Mouse (Mus musculus) lung, adult 2 months (tissue): ENCODE measurements around the gene Stx2. TPM values are rescaled to one million over a fixed set of nuclear protein-coding genes. Genes with fewer than 3 reads are reported as not detected.
"Not testable (repeated sequence)": the region's sequence is repeated elsewhere in the genome, so short reads cannot be mapped to it uniquely, and the experiment has no call there.

ENCODE experiments used
- DNase-seq: peaks from one replicate; pipeline ENCODE4 v3.0.0; 2022
- H3K4me1 ChIP-seq: fragments of 200-500 bp; 2 replicates; pipeline ENCODE4 v1.6.1; 2011; ENCODE audit warnings: low read length; ENCODE audit not compliant: control insufficient read depth, insufficient read depth
- H3K4me3 ChIP-seq: fragments of 200-500 bp; replicated peaks from 2 replicates; pipeline ENCODE3; 2011; ENCODE audit warnings: low read depth, mild to moderate bottlenecking, control low read depth, low read length; ENCODE audit errors: extremely low read depth
- CTCF ChIP-seq: fragments of 200-500 bp; IDR thresholded peaks from 2 replicates; pipeline ENCODE4 v1.5.1; 2011; ENCODE audit warnings: mild to moderate bottlenecking, low read length, control low read depth; ENCODE audit not compliant: insufficient read depth
- POLR2A ChIP-seq: fragments of 200-500 bp; IDR thresholded peaks from 2 replicates; pipeline ENCODE4 v1.6.1; 2011; ENCODE audit warnings: low read depth, mild to moderate bottlenecking, control low read depth, low read length, borderline replicate concordance; ENCODE audit errors: extremely low read depth
- WGBS: fragments of 180-500 bp; shearing (Covaris S2); methylation state at CpG from one replicate; pipeline ENCODE4 v1.1.7; 2018; 5-methylcytosine and 5-hydroxymethylcytosine counted together
- polyA plus RNA-seq: library from polyadenylated mRNA; depleted of rRNA; stranded (reverse); fragments of >200 nt; gene quantifications from 2 replicates; pipeline ENCODE4 v1.2.3, GENCODE M21; 2012

Gene Stx2
- polyA plus RNA-seq, 1 experiment, result 26.9 TPM

- Histone ChIP-seq H3K4me1 (peaks cover 4% of the 10 kb centered on the region; the same call in 1 of the 2 replicates), H3K4me3 (no peak overlapping the region)
- no peak for TF ChIP-seq CTCF
- TF ChIP-seq POLR2A, result no peak
- WGBS, result 62% methylated on average over 8 of the region's 8 CpGs
- no peak for DNase-seq
These were observed 7.5 kb downstream of the Stx2 start for GRCm38 (mm10) chr5:129000706-129001468.

- no peak for TF ChIP-seq POLR2A
- TF ChIP-seq CTCF, result no peak
- no peaks in the 10 kb centered on the region for H3K4me1 ChIP-seq
- no peak overlapping the region for H3K4me3 ChIP-seq
- WGBS, result 89% methylated on average over 19 of the region's 19 CpGs
- DNase-seq, result no peak
These were observed 21.0 kb downstream of the Stx2 start for GRCm38 (mm10) chr5:128987141-128987954.

GRCm38 (mm10) chr5:128985946-128986345, 22.4 kb downstream of the Stx2 start:
- DNase-seq, result no peak
- Histone ChIP-seq H3K4me3 (no peak overlapping the region), H3K4me1 (no peaks in the 10 kb centered on the region)
- no peak for TF ChIP-seq CTCF
- TF ChIP-seq POLR2A, result no peak
- WGBS, result 92% methylated on average over 13 of the region's 13 CpGs

- no peak overlapping the region for H3K4me3 ChIP-seq
- TF ChIP-seq POLR2A (no peak), CTCF (no peak)
- DNase-seq, result no peak
- 89% methylated on average over 6 of the region's 6 CpGs for WGBS
- H3K4me1 ChIP-seq, result no peaks in the 10 kb centered on the region
These were observed 23.8 kb downstream of the Stx2 start for GRCm38 (mm10) chr5:128984536-128984935.

GRCm38 (mm10) chr5:128981607-128982006, 26.8 kb downstream of the Stx2 start:
- H3K4me1 ChIP-seq, result no peaks in the 10 kb centered on the region
- no peak for TF ChIP-seq POLR2A
- peak; percentile 94 for TF ChIP-seq CTCF
- DNase-seq, result peak; percentile 76
- 27% methylated on average over 12 of the region's 12 CpGs for WGBS
- no peak overlapping the region for H3K4me3 ChIP-seq

GRCm38 (mm10) chr5:128980857-128981256, 27.5 kb downstream of the Stx2 start:
- WGBS, result 58% methylated on average over 7 of the region's 7 CpGs
- no peaks in the 10 kb centered on the region for H3K4me1 ChIP-seq
- no peak for TF ChIP-seq POLR2A
- no peak for TF ChIP-seq CTCF
- DNase-seq, result no peak
- no peak overlapping the region for H3K4me3 ChIP-seq

GRCm38 (mm10) chr5:128978957-128979356, 29.4 kb downstream of the Stx2 start:
- DNase-seq, result no peak
- 93% methylated on average over 7 of the region's 7 CpGs for WGBS
- Histone ChIP-seq H3K4me3 (no peak overlapping the region), H3K4me1 (no peaks in the 10 kb centered on the region)
- TF ChIP-seq POLR2A, result no peak
- TF ChIP-seq CTCF, result no peak

- DNase-seq, H3K4me1 ChIP-seq: not testable (repeated sequence)
These were observed 30.9 kb downstream of the Stx2 start for GRCm38 (mm10) chr5:128977466-128977865.

GRCm38 (mm10) chr5:128976266-128976665, 32.1 kb downstream of the Stx2 start:
- TF ChIP-seq CTCF (peak; percentile 45), POLR2A (no peak)
- WGBS, result 33% methylated on average over 4 of the region's 4 CpGs
- H3K4me3 ChIP-seq, result no peak overlapping the region
- no peak for DNase-seq
- no peaks in the 10 kb centered on the region for H3K4me1 ChIP-seq

More at GRCm38 (mm10) chr5:128977466-128977865, 30.9 kb downstream of the Stx2 start:
- not testable (repeated sequence) for H3K4me3 ChIP-seq
- WGBS, result 77% methylated on average over 1 of the region's 1 CpGs

- H3K4me3 ChIP-seq, result no peak overlapping the region
- peak; percentile 56 for DNase-seq
- H3K4me1 ChIP-seq, result no peaks in the 10 kb centered on the region
- no peak for TF ChIP-seq POLR2A
- TF ChIP-seq CTCF, result peak; percentile 57
- 13% methylated on average over 14 of the region's 14 CpGs for WGBS
These were observed 37.1 kb downstream of the Stx2 start for GRCm38 (mm10) chr5:128971298-128971697.
